Mouse (Mus musculus) frontal cortex, adult (tissue): ENCODE results near the gene Kdm6b.

Experiments
- ATAC-seq: cut with Nextera tagmentation; 2 replicates; pipeline ENCODE4 v1.9.2; 2017; ENCODE audit warnings: mild to moderate bottlenecking, moderate library complexity, mixed read lengths; ENCODE audit not compliant: low TSS enrichment

Kdm6b gene

DNA sequence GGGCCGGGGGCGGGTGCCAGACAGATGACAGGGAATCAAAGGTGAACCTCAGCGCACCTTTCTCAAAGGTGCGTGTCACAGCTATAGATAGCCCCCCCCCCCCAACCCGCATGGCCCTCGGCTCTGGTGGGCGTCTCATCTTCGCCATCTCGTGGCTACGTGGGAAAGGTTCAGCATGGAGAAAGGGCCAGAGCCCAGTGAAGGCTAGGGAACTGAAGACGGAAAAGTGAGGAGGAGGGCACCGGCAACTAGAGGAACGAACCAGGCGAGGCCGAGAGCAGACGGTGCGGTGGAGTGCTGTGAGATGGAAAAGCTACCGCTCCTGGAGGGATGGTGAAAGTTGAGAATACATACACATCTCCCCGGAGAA is 6.0 kb upstream of the Kdm6b start:
- ATAC-seq = 0 out of 2 replicates have a peak, but pooled peaks have one; percentile 12

- ATAC-seq = peak; percentile 79
These were observed 5.3 kb upstream of the Kdm6b start for GRCm38 (mm10) chr11:69418481-69419442.

DNA sequence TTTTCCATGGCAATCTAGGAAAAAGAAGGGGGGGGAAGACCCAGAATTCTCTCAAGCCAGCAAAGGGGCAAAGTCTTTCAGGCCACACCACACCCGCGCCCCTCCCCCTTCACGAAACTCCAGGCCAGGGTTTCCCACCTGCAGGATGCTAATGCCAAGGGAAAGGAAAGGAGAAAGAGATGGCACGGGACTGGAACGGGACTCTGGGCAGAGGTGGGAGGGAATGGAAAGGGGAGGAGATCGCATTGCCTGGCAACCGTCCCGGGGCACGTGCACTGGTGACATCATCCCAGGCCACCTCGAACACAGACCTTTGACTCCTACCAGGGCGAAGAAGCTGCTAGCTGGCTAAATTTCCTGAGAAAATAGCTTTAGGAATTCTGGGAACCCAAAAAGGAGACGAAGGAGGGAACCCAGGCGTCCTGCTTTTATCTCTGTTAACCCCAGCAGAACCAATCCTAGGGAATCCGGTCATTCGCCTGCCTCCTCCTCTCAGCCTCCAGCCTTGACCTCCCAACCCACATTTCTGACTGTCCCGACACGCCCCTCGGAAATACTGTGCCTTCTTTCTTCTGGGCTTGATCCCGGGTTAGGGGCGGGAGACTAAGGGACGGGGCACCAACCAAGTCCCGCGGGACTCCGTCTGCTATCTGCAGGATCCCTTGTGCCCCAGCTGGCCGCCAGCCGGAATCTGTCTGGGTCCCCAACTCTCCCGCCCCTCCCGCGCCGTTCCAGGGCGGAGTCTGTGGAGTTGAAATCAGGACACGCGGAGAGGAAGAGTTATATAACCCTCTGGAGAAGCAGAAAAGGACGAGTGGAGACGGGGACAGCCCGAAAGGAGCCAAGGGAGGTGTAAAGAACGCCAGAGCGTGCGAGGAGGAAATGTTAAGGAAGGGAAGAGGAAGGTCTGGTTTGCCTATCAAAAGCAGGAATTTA is 4.2 kb upstream of the Kdm6b start:
- ATAC-seq = peak; percentile 45

- no peak for ATAC-seq
These were observed 3.5 kb upstream of the Kdm6b start for GRCm38 (mm10) chr11:69416921-69417448.

DNA sequence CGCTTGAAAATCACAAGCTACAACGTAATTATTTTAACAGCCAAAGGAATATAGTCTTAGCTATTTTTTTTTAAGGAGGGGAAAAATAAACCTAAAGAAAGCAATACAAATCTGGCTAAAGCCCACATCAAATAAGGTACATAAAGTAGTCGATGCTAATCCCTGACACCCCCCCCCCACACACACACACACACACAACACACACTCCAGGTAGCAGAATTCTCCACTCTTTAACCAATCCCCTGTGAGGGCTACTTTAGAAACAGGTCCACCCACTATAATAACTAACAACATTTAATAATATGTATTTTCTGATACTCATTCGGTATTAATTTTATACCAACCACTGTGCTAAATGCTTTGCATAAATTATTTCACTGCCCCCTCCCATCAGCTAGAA is 3.0 kb upstream of the Kdm6b start:
- ATAC-seq = no peak

- ATAC-seq = no peak
These were observed 2.4 kb upstream of the Kdm6b start for GRCm38 (mm10) chr11:69415668-69416451.

GRCm38 (mm10) chr11:69415327-69415667 is 1.8 kb upstream of the Kdm6b start:
- no peak for ATAC-seq

DNA sequence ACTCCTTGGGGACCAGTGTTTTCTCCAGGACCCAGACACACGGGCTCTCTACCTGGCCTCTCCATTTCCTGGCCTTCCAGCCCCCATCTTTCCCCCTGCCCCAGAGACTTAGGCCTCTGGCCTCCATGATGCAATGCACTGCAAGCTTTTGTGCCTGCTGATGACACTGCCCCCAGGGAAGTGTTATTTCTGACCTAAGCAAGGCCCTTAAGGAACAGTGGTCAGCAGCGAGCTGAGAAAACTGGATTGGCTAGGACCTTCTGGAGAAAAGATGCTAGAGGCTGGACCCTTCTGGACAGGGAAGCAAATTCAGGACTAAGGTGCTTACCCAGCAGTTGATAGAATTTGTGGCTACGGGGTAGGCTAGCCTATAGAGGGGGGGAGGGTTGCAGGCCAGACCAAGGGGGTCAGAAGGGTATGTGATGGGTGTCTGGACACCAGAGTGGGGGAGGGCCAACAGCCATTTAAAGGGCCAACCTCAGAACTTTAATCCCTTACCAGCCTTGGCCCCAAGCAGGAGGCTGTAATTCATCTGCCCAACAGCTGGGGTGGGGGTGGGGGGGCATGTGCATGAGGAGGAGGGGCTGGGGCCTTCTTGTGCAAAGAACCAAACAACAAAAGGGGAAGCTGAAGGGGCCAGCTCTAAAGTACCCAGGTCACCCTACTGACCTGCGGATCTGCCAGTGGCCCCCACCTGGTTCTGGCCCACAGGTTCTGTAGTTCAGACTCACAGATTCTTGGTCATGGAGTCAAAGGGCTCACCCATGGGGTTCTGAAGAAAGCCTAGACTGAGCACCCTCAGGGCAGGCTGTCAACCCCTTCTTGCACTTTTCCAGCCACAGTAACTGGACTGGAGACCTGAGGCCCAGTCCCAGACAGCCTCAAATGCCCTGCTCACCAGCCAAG is 1.2 kb upstream of the Kdm6b start:
- ATAC-seq = no peak

DNA sequence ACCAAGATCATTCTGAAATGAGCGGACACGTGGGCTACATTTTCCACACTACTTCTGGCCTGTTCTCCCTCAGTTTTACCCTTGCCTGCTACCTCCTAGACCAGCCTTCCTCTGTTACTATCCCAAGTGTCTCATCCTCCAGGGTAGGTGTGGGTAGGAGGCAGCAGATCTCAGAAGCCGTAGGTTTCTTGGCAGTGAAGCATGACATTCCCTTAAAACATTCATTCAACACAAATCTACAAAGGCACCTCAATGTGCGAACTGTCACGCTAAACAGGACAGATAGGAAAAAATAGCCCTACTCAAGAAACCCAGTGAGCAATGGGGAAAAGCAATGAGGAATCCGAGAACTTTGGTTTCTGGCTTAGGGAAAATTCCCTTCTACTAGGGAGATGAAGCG is 927 bp downstream of the Kdm6b start:
- ATAC-seq = peak; percentile 3; the same call in 1 of the 2 replicates

DNA sequence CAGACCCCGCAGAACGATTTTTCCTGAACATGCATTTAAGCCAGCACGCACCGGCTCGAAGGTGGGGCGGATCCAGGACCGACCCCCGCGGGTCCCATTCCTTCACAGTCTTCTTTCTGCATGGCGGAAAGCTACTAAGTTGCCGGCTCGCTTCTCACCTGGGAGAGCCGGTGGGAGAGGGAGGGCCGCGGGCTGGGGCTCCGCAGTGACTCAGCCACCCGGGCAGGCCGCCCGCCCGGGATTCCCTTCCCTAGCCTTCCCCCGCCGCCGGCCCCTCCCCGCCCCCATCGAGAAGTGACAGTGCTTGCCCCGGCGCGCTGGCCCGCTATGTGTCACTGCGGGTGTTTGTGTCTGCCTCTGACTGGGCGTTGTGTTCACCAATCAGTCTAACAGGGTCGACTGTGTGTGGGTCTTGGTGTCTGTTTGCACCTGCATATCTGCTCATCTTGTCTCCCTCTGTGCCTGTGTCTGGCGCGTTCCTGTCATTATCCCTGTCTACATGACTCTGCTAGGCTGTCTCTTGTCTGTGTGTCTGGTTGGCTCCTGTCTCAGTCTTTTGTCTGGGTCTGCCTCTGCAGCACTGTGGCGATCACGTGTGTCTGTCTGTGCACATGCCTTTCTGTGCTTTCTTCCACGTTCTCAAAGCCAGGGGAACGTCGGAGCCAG is 1.8 kb downstream of the Kdm6b start:
- ATAC-seq = no peak

DNA sequence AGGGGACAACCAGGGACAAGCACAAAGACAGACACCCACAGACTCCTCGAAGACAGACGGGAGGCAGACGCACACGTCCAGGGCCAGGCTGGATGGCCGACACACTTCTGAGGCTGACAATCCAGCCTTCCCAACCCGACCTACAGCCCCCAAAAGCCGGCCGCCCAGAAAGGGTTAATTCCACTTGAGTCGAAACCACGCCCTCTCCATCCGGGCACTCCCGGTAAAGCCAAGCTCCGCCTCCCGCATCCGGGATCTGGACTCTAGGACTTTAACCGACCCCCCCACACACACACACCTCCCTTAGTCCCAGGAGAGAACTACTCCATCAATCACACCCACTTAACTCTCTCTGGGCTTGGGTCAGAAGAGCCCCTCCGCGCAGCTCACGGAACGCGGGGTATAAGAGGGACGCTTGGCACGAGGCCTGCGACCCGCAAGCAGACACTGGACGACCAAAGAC is 2.4 kb downstream of the Kdm6b start:
- peak; percentile 35 for ATAC-seq

DNA sequence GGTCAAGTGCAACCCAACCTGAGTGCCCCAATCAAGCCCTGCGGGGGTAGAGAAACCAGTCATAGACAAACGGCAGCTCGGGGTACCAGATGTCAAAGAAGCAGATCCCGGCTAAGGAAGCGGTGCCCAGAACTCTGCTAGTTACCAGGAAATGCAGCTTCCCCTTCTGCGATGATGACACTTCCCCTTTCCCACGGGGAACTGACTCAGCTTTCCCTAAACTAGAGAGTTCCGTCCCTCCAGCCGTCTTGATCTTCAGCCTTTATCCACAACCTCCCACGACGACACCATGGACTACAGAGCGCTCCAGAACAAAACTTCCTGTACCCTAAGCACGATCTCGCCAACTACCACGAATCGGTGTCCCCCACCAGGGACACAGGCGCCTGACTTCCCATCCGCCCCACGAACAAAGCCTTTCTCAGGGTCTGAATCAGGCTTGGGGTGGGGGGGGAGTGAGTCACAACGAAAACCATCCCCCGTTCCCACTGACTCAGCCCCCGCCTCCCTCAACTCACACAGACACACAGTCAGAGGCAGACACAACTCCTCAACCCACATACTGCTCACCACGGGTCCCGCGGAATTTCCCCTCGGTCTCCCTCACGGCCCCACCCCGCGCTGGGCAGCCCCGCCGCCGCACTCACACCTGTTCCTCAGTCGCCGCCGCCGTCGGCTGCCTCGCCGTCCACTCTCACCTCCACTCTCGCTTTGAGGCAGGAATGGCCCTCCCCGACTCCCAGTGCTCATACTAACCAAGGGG is 3.0 kb downstream of the Kdm6b start:
- ATAC-seq = 0 out of 2 replicates have a peak, but pooled peaks have one; percentile 1

DNA sequence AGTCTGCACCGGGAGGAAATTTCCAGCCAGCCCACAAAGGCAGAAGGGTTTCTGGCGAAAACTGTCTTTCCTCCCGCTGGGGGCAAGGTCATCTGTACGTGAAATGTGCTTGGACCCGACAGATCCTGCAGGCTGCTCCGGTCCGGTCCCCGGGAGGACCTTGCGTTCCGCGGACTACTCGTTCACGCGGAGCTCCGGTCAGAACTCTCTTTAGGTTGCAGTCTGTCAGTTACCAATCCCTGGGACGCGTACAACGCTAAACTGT is 3.5 kb downstream of the Kdm6b start:
- no peak for ATAC-seq

DNA sequence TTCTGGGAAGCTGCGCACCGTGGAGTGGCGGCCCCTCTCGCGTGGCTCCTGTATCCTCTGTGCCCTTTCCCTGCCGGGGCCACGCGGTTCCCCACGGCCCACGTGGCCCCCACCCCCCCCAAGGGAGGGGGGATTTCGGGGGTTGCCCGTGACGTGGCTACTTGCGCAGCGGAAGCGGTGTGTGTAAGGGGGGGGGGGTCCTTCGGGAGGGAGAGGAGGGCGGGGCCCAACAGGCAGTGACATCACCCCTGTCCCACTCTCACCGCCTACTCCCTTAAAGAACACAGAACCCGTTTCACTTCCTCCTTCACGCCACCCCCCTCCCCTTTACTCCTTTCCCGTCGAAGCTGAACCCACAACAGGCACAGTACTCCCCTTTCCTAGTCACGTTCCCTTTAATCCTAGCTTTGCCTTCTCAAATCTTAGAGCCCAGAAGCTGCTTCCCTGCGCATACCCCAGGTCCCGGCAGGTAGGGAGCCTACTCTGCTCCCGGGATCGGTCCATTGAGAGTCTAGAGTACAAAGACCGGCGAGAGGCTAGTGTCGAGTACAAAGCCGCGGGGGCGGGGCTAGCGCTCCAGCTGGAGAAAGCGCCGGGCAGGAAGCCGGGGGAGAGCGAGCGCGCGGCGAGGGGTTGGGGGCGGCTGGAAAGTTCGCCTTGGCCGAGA is 4.0 kb downstream of the Kdm6b start:
- ATAC-seq = no peak

- ATAC-seq = peak; percentile 73
These were observed 4.7 kb downstream of the Kdm6b start for GRCm38 (mm10) chr11:69408541-69409377.

DNA sequence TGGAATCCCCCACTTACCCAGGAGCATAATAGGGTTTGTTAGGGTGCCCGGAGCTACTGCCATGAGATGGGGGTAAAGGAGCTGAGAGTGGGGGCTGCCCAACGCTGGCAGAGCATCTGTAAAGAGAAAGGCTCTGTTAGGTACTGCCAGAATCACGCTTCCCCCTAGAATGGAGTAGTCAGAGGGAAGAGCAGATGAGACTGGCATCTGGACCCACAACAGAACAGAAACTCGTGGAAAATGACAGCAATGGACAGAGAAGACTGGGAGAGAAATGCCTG is 5.8 kb downstream of the Kdm6b start:
- no peak for ATAC-seq

GRCm38 (mm10) chr11:69406867-69407723 is 6.4 kb downstream of the Kdm6b start:
- ATAC-seq = no peak
